Mouse (Mus musculus) lung, adult 2 months (tissue): Measurements from ENCODE around the gene Zfhx3.

Experiments
- CTCF ChIP-seq: fragments of 200-500 bp; IDR thresholded peaks from 2 replicates; pipeline ENCODE4 v1.5.1; 2011; ENCODE audit warnings: mild to moderate bottlenecking, low read length, control low read depth; ENCODE audit not compliant: insufficient read depth
- POLR2A ChIP-seq: fragments of 200-500 bp; IDR thresholded peaks from 2 replicates; pipeline ENCODE4 v1.6.1; 2011; ENCODE audit warnings: low read depth, mild to moderate bottlenecking, control low read depth, low read length, borderline replicate concordance; ENCODE audit errors: extremely low read depth

GRCm38 (mm10) chr8:108645660-108646059 lies 703.2 kb downstream of the Zfhx3 start:
- TF ChIP-seq POLR2A (no peak), CTCF (no peak)
